ENCODE assay signal across 13 mouse cellular contexts in the genomic region with DNA sequence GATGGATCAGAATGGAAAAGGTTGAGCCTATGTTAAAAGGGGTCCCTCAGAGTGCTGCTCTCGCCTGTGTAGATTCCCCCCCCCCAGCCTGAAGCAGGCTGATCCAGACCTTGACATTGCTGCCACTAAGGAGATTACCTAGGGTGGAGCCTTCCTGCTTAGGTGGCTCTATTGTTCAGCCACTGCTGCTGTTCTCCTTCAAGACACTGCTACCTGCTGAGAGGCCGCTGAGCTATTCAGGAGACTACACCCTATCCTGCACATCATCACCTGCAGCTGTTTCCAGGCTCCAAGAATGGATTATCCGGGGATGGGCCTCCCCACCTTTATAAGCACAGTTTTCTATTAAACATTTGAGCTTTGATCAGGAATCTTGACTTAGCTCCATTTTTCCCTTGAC. TPM values are rescaled to one million over a fixed set of nuclear protein-coding genes. Genes with fewer than 3 reads are reported as not detected.
"Had no signal": no experiment of that assay in that cellular context is flagged by ENCODE, and none has a peak within 500 bp of the region (broad histone marks: within the 10 kb centered on the region; RNA-seq: fewer than 3 reads in every experiment).

No protein-coding gene starts in this region.

RNA-seq across cellular contexts. Expression of gene Gm3880, which starts 2.1 kb away (rescaled TPM):
- total RNA-seq: neutrophil, adult 5-6 weeks had no signal
- polyA plus RNA-seq: neural tube, embryonic 13.5 days; neural tube, embryonic 14.5 days; neural tube, embryonic 15.5 days; small intestine, adult 2 months; spleen, adult 2 months; stomach, embryonic 14.5 days; stomach, embryonic 15.5 days; stomach, embryonic 16.5 days; thymus, adult 2 months; thymus, postnatal 0 days; urinary bladder, adult 2 months had no signal

RNA-seq across cellular contexts. Expression of gene Gm9112, which starts 22.7 kb away (rescaled TPM):
- total RNA-seq: neutrophil, adult 5-6 weeks had no signal
- polyA plus RNA-seq: neural tube, embryonic 13.5 days; neural tube, embryonic 14.5 days; neural tube, embryonic 15.5 days; small intestine, adult 2 months; spleen, adult 2 months; stomach, embryonic 14.5 days; stomach, embryonic 15.5 days; stomach, embryonic 16.5 days; stomach, postnatal 0 days; thymus, adult 2 months; thymus, postnatal 0 days; urinary bladder, adult 2 months had no signal

RNA-seq across cellular contexts. Expression of gene Dmrtc1b, which starts 23.0 kb away (rescaled TPM):
- total RNA-seq: neutrophil, adult 5-6 weeks had no signal
- polyA plus RNA-seq: neural tube, embryonic 13.5 days; neural tube, embryonic 14.5 days; neural tube, embryonic 15.5 days; small intestine, adult 2 months; spleen, adult 2 months; stomach, embryonic 14.5 days; stomach, embryonic 15.5 days; stomach, embryonic 16.5 days; stomach, postnatal 0 days; thymus, adult 2 months; thymus, postnatal 0 days; urinary bladder, adult 2 months had no signal
